Mouse (Mus musculus) embryonic facial prominence, embryonic 15.5 days (tissue): ENCODE measurements around the gene Chadl. TPM values are rescaled to one million over a fixed set of nuclear protein-coding genes. Genes with fewer than 3 reads are reported as not detected.
"Not testable (repeated sequence)": the region's sequence is repeated elsewhere in the genome, so short reads cannot be mapped to it uniquely, and the experiment has no call there.

Experiments
- ATAC-seq: fragments of 200-750 bp; cut with Nextera tagmentation; 2 replicates; pipeline ENCODE4 v1.8.0; 2017; ENCODE audit warnings: low read depth, moderate TSS enrichment; ENCODE audit not compliant: insufficient number of reproducible peaks, low FRiP score, low TSS enrichment
- H3K27ac ChIP-seq: fragments of 300-500 bp; sonication (generic); replicated peaks from 2 replicates; pipeline ENCODE4 v1.5.1; 2015; ENCODE audit warnings: mild to moderate bottlenecking, inconsistent platforms
- H3K27me3 ChIP-seq: fragments of 300-500 bp; sonication (generic); 2 replicates; pipeline ENCODE4 v1.6.1; 2015; ENCODE audit warnings: inconsistent platforms
- H3K36me3 ChIP-seq: fragments of 300-500 bp; sonication (generic); 2 replicates; pipeline ENCODE4 v1.6.1; 2015; ENCODE audit warnings: mild to moderate bottlenecking, inconsistent platforms
- H3K4me1 ChIP-seq: fragments of 300-500 bp; sonication (generic); 2 replicates; pipeline ENCODE4 v1.6.1; 2015; ENCODE audit warnings: inconsistent platforms
- H3K4me2 ChIP-seq: fragments of 300-500 bp; sonication (generic); replicated peaks from 2 replicates; pipeline ENCODE4 v1.6.1; 2015; ENCODE audit warnings: mild to moderate bottlenecking, inconsistent platforms
- H3K4me3 ChIP-seq: fragments of 300-500 bp; sonication (generic); replicated peaks from 2 replicates; pipeline ENCODE4 v1.5.1; 2015; ENCODE audit warnings: mild to moderate bottlenecking, inconsistent platforms
- H3K9ac ChIP-seq: fragments of 300-500 bp; sonication (generic); 2 replicates; pipeline ENCODE4 v1.6.1; 2015; ENCODE audit warnings: inconsistent platforms
- H3K9me3 ChIP-seq: fragments of 300-500 bp; sonication (generic); replicated peaks from 2 replicates; pipeline ENCODE4 v1.6.1; 2016; ENCODE audit warnings: inconsistent platforms
- WGBS: fragments of 180-500 bp; shearing (Covaris S2); methylation state at CpG from one replicate; pipeline ENCODE4 v1.1.7; 2015; 5-methylcytosine and 5-hydroxymethylcytosine counted together
- polyA plus RNA-seq: library from polyadenylated mRNA; unstranded; fragments of >200 nt; fragmentation: Nextera tagmentation; extraction: Ambion mirVana; gene quantifications from 2 replicates; pipeline ENCODE4 v1.2.1, GENCODE M21; 2015

Chadl gene
- polyA plus RNA-seq: 10.4 and 12.4 TPM in 2 replicates

DNA sequence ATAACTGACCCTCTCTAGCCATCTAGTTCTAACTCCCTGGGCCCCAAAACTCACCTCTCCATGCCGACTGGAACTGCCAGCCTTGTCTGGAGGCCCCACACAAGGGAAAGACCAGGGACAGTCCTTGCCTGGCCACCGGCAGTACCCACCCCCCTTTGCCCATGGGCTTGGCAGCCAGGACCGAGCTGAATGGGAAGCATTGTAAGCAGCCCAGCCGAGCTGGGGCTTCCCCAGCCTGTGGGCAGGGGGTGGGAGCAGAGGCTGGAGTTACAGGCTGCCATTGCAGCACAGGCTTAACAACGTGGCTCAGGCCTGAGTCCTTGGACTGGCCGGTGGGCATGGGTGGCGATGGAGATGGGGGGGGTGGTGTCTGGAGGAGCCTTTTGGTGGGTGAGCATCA, at the start of gene Chadl:
TSS of gene Chadl (minus strand) at position 113 of the 400 bp plus-strand sequence.
- H3K9me3 ChIP-seq: no peaks in the 10 kb centered on the region
- H3K4me2 ChIP-seq: peak within 1 kb of the TSS; percentile 4; the same call in 1 of the 2 replicates
- ATAC-seq: peak; percentile 17; the same call in 1 of the 2 replicates
- WGBS: 40% methylated on average over 7 of the region's 7 CpGs
- H3K27me3 ChIP-seq: peaks cover 38% of the 10 kb centered on the region
- 0 out of 2 replicates have a peak, but pooled peaks cover 2% of the 10 kb centered on the region for H3K36me3 ChIP-seq
- no peak within 1 kb of the TSS for H3K27ac ChIP-seq
- H3K4me1 ChIP-seq: peaks cover 23% of the 10 kb centered on the region
- H3K4me3 ChIP-seq: no peak within 1 kb of the TSS
- H3K9ac ChIP-seq: no peak within 1 kb of the TSS

DNA sequence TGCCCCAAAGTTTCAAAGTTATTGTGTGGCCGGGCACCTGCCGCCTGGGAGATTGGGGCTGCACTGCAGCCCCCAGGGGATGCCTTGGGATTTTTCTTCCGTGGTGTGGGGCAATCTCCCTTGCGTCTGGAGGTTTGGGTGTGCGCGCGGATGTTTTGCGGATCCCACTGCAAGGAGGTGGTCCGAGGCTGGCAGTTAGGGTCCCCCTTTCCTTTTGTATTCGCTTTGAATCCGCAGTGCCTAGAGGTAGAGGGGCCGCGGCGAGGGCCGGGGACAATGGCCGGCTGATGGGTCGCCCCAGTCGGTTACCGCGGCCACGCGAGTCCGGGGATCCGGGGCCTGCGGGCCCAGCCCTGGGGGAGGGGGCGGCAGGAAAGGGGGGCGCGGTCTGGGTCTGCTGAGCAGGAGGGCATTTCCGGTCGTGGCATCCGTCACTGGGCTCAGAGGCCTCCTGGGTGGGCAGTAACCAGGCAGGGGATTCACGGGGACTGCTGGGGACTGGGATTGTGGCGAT, 48.6 kb upstream of the Chadl start:
- H3K4me2 ChIP-seq: peak overlapping the region; percentile 76
- H3K27me3 ChIP-seq: no peaks in the 10 kb centered on the region
- H3K4me3 ChIP-seq: peak overlapping the region; percentile 94
- no peaks in the 10 kb centered on the region for H3K36me3 ChIP-seq
- peaks cover 18% of the 10 kb centered on the region for H3K4me1 ChIP-seq
- H3K27ac ChIP-seq: peak overlapping the region; percentile 94
- no peaks in the 10 kb centered on the region for H3K9me3 ChIP-seq
- peak overlapping the region; percentile 98 for H3K9ac ChIP-seq
- WGBS: under 1% methylated on average over 33 of the region's 33 CpGs
- peak; percentile 80 for ATAC-seq

- under 1% methylated on average over 56 of the region's 65 CpGs for WGBS
Measured at GRCm38 (mm10) chr15:81744992-81745600, 48.0 kb upstream of the Chadl start, which contains the start of the genes Zc3h7b and Rangap1. Gene Zc3h7b (plus strand): TSS chr15:81745057. Gene Rangap1 (minus strand): TSS chr15:81745530.

DNA sequence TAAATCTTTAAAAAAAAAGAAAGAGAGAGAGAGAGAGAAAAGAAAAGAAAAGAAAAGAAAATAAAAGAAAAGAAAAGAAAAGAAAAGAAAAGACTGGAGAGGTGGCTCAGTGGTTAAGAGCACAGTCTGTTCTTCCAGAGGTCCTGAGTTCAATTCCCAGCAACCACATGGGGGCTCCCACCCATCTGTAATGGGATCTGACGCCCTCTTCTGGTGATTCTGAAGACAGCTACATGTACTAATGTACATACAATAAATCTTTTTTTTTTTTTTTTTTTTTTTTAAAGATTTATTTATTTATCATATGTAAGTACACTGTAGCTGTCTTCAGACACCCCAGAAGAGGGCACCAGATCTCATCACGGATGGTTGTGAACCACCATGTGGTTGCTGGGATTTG, 45.3 kb upstream of the Chadl start:
- H3K4me3 ChIP-seq, ATAC-seq: not testable (repeated sequence)
- 35% methylated on average over 2 of the region's 2 CpGs for WGBS

More at GRCm38 (mm10) chr15:81744992-81745600, 48.0 kb upstream of the Chadl start, which contains the start of the genes Zc3h7b and Rangap1:
- Histone ChIP-seq H3K9ac (peak within 1 kb of the TSS; percentile 98), H3K9me3 (no peaks in the 10 kb centered on the region), H3K4me1 (peaks cover 18% of the 10 kb centered on the region), H3K27ac (peak within 1 kb of the TSS; percentile 94), H3K4me3 (peak within 1 kb of the TSS; percentile 94), H3K36me3 (no peaks in the 10 kb centered on the region), H3K27me3 (no peaks in the 10 kb centered on the region), H3K4me2 (peak within 1 kb of the TSS; percentile 76)
- peak; percentile 79 for ATAC-seq

DNA sequence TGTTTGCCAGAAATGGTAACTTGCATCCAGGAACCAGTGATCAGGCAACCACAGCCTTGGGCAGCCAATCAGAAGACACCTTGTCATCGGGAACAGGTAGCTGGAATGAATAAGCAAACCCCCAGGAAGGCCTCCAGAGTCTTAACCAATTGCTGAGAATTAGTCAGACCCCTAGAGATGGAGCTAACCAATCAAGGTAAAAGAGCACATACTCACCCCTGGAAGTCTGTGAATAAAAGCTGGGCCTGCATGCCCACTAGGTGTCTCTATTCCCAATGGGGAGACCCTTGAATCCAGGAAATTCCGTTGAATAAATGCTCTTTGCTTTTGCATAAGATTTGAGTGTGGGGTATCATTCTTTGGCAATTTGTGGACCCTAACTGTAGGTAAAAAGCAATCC, 42.8 kb upstream of the Chadl start:
- Histone ChIP-seq H3K9me3 (no peaks in the 10 kb centered on the region), H3K4me1 (peaks cover 5% of the 10 kb centered on the region; the same call in 1 of the 2 replicates), H3K36me3 (no peaks in the 10 kb centered on the region), H3K27ac (no peak overlapping the region), H3K4me3 (no peak overlapping the region), H3K4me2 (no peak overlapping the region), H3K27me3 (no peaks in the 10 kb centered on the region), H3K9ac (no peak overlapping the region)
- WGBS: 7% methylated on average over 2 of the region's 2 CpGs
- ATAC-seq: no peak

More for the DNA sequence above, 45.3 kb upstream of the Chadl start:
- H3K36me3 ChIP-seq, H3K4me2 ChIP-seq, H3K9me3 ChIP-seq, H3K27me3 ChIP-seq, H3K27ac ChIP-seq, H3K9ac ChIP-seq: not testable (repeated sequence)
- peaks cover 14% of the 10 kb centered on the region for H3K4me1 ChIP-seq

- ATAC-seq: no peak
- 68% methylated on average over 3 of the region's 3 CpGs for WGBS
Measured at GRCm38 (mm10) chr15:81739296-81739695, 42.2 kb upstream of the Chadl start.

DNA sequence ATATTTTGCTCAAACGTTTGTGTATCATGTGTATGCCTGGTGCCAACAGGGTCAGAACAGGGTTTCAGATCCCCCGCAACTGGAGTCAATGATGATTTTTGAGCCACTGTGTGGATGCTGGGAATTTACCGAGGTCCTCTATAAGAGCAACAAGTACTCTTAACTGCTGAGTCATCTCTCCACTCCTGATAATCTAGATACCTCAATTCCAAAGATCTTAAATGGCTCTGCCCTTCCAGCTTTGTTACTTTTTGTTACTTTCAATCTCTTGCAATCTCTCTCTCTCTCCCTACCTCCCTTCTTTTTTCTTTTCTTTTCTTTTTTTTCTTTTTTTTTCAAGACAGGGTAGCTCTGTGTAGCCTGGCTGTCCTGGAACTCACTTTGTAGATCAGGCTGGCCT, 38.0 kb upstream of the Chadl start:
- no peaks in the 10 kb centered on the region for H3K36me3 ChIP-seq
- H3K4me2 ChIP-seq: no peak overlapping the region
- WGBS: 50% methylated on average over 3 of the region's 3 CpGs
- no peak overlapping the region for H3K27ac ChIP-seq
- no peaks in the 10 kb centered on the region for H3K9me3 ChIP-seq
- H3K9ac ChIP-seq: no peak overlapping the region
- no peaks in the 10 kb centered on the region for H3K27me3 ChIP-seq
- no peak overlapping the region for H3K4me3 ChIP-seq
- no peaks in the 10 kb centered on the region for H3K4me1 ChIP-seq
- no peak for ATAC-seq

More at GRCm38 (mm10) chr15:81739296-81739695, 42.2 kb upstream of the Chadl start:
- H3K4me2 ChIP-seq: no peak overlapping the region
- H3K4me3 ChIP-seq: no peak overlapping the region
- no peak overlapping the region for H3K27ac ChIP-seq
- peaks cover 2% of the 10 kb centered on the region; the same call in 1 of the 2 replicates for H3K4me1 ChIP-seq
- no peaks in the 10 kb centered on the region for H3K36me3 ChIP-seq
- H3K9ac ChIP-seq: no peak overlapping the region
- no peaks in the 10 kb centered on the region for H3K27me3 ChIP-seq
- no peaks in the 10 kb centered on the region for H3K9me3 ChIP-seq

- Histone ChIP-seq H3K4me3 (peak overlapping the region; percentile 88), H3K36me3 (0 out of 2 replicates have a peak, but pooled peaks cover 8% of the 10 kb centered on the region), H3K27me3 (no peaks in the 10 kb centered on the region), H3K9ac (peak overlapping the region; percentile 89), H3K4me2 (peak overlapping the region; percentile 96), H3K27ac (peak overlapping the region; percentile 65), H3K9me3 (no peaks in the 10 kb centered on the region), H3K4me1 (peaks cover 12% of the 10 kb centered on the region)
- 4% methylated on average over 41 of the region's 41 CpGs for WGBS
- ATAC-seq: peak; percentile 99
Measured at GRCm38 (mm10) chr15:81729792-81730635, 32.9 kb upstream of the Chadl start.

DNA sequence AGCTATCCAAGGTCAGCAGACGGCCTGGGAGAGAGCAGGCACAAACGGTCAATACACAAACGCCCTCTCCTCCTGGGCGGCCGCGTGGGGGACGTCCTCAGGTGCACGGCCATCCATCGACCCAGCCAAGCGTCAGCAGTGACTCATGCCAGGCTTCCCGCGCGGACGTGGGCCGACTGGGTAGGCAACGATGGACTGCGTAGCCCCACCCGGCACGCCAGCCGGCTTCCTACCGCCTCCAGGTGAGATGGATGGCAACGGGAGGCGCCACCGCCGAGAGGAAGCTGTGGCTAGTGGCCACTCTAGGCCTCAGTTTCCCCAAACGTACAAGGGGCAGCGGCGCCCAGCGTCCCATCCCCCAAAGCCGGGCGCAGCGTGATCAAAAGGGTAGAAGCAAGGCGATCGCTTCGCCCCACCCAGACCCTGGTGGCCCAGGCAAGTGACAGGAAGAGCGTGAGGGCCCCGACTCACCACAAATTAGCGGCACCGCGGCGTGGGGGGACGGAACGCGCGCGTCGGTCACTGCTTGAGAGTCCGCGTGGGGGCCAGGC, 32.2 kb upstream of the Chadl start:
- peaks cover 12% of the 10 kb centered on the region for H3K4me1 ChIP-seq
- no peak for ATAC-seq
- peak overlapping the region; percentile 65 for H3K27ac ChIP-seq
- peak overlapping the region; percentile 96 for H3K4me2 ChIP-seq
- 0 out of 2 replicates have a peak, but pooled peaks cover 9% of the 10 kb centered on the region for H3K36me3 ChIP-seq
- no peaks in the 10 kb centered on the region for H3K9me3 ChIP-seq
- under 1% methylated on average over 49 of the region's 49 CpGs for WGBS
- no peaks in the 10 kb centered on the region for H3K27me3 ChIP-seq
- H3K9ac ChIP-seq: peak overlapping the region; percentile 89
- H3K4me3 ChIP-seq: peak overlapping the region; percentile 88

- Histone ChIP-seq H3K9ac (no peak overlapping the region), H3K27ac (no peak overlapping the region), H3K4me3 (no peak overlapping the region), H3K36me3 (peaks cover 34% of the 10 kb centered on the region), H3K4me1 (peaks cover 12% of the 10 kb centered on the region), H3K9me3 (no peaks in the 10 kb centered on the region), H3K4me2 (no peak overlapping the region), H3K27me3 (no peaks in the 10 kb centered on the region)
- WGBS: 97% methylated on average over 8 of the region's 8 CpGs
- ATAC-seq: no peak
Measured at GRCm38 (mm10) chr15:81725965-81726364, 28.9 kb upstream of the Chadl start.

GRCm38 (mm10) chr15:81723653-81724052, 26.6 kb upstream of the Chadl start:
- Histone ChIP-seq H3K4me2 (no peak overlapping the region), H3K9ac (no peak overlapping the region), H3K36me3 (peaks cover 57% of the 10 kb centered on the region), H3K9me3 (no peaks in the 10 kb centered on the region), H3K4me1 (peaks cover 5% of the 10 kb centered on the region), H3K4me3 (no peak overlapping the region), H3K27me3 (no peaks in the 10 kb centered on the region), H3K27ac (no peak overlapping the region)
- 75% methylated on average over 11 of the region's 11 CpGs for WGBS
- ATAC-seq: no peak
